Comparison of ENCODE assay signal across 13 mouse cellular contexts in the genomic region with DNA sequence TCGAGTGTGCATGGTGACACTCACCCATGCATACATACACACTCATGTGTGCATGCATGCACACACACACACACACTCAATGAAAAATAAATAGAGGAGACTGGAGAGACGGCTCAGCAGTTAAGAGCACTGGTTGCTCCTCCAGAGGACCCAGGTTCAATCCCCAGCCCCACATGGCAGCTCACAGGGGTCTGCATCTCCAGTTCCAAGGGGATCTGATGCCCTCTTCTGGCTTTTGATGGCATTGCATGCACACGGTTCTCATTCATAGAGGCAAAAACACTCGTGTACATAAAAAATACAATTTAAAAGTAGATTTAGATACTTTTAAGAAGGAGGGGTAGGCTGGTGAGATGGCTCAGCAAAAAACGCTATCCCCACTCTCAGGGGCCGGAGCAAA. TPM values are rescaled to one million over a fixed set of nuclear protein-coding genes. Genes with fewer than 3 reads are reported as not detected.
DNase-seq lines count a peak whose midpoint lies in the region; ATAC-seq and TF ChIP-seq lines count a peak whose summit lies in the region.
"Had no signal": no experiment of that assay in that cellular context is flagged by ENCODE, and none has a peak within 500 bp of the region (broad histone marks: within the 10 kb centered on the region; RNA-seq: fewer than 3 reads in every experiment).

No protein-coding gene starts in this region.

- peak; percentile 44 for TF ChIP-seq CTCF in gastrocnemius, adult 2 months (IDR thresholded peaks at IDR 0.05)
- TF ChIP-seq CTCF in lung, embryonic 14.5 days (IDR thresholded peaks at IDR 0.05; ENCODE audit: low read depth) = peak; percentile 38
- peak; percentile 33; the same call in 1 of the 2 replicates for TF ChIP-seq CTCF in brain, embryonic 14.5 days (IDR thresholded peaks at IDR 0.05; ENCODE audit: borderline replicate concordance, extremely low read depth, insufficient read depth, insufficient read length)

- H3K27ac ChIP-seq in gastrocnemius, adult 2 months = no peak overlapping the region
- H3K27ac ChIP-seq in lung, embryonic 14.5 days (ENCODE audit: low read depth) = no peak overlapping the region
- H3K27ac ChIP-seq: kidney, embryonic 15.5 days; limb, embryonic 13.5 days had no signal

- no peaks in the 10 kb centered on the region for H3K9me3 ChIP-seq in lung, embryonic 14.5 days (ENCODE audit: low read depth, low read length)
- H3K9me3 ChIP-seq: kidney, embryonic 15.5 days; limb, embryonic 13.5 days had no signal

- ATAC-seq in lung, embryonic 14.5 days (ENCODE audit: insufficient read depth) = no peak
- ATAC-seq: activated CD4-positive, CD25-positive, alpha-beta regulatory T cell, adult 4 months had no signal

- H3K27me3 ChIP-seq in lung, embryonic 14.5 days (ENCODE audit: insufficient read depth, low read length) = no peaks in the 10 kb centered on the region
- H3K27me3 ChIP-seq: limb, embryonic 13.5 days had no signal

- H3K4me3 ChIP-seq in gastrocnemius, adult 2 months = no peak overlapping the region
- H3K4me3 ChIP-seq in lung, embryonic 14.5 days (ENCODE audit: low read depth, low read length) = no peak overlapping the region
- H3K4me3 ChIP-seq: kidney, embryonic 15.5 days; limb, embryonic 13.5 days had no signal

- TF ChIP-seq POLR2A in brain, embryonic 14.5 days (IDR thresholded peaks at IDR 0.05; ENCODE audit: borderline replicate concordance, extremely low read depth, insufficient read depth, insufficient read length, poor library complexity, severe bottlenecking) = no peak

- WGBS in lung, embryonic 14.5 days = 62% methylated on average over 6 of the region's 6 CpGs

- intact Hi-C loops in gastrocnemius, adult 2 months (cut with DNase I) = no loop called here
- intact Hi-C loops in gastrocnemius, postnatal 14 days (cut with DNase I; ENCODE audit: low total_unique reads) = no loop called here

- no peak overlapping the region for H3K4me2 ChIP-seq in lung, embryonic 14.5 days
- H3K4me2 ChIP-seq: kidney, embryonic 15.5 days; limb, embryonic 13.5 days had no signal

- no peak overlapping the region for H3K9ac ChIP-seq in lung, embryonic 14.5 days
- H3K9ac ChIP-seq: kidney, embryonic 15.5 days; limb, embryonic 13.5 days had no signal

- DNase-seq in gastrocnemius, adult 2 months = no peak
- DNase-seq in gastrocnemius, postnatal 14 days = no peak
- peak; percentile 27 for DNase-seq in lung, embryonic 14.5 days
- no peak for DNase-seq in lung, postnatal 4 days
- peak; percentile 26 for DNase-seq in A20 (ENCODE audit: low read depth, low spot score)
- no peak for DNase-seq in brain, embryonic 14.5 days (ENCODE audit: low read depth)
- no peak for DNase-seq in right cerebral cortex, postnatal 4 days
- DNase-seq in cerebellum, postnatal 25 days = no peak
- DNase-seq: lung, postnatal 36 days; thymus, adult 2 months had no signal

- H3K4me1 ChIP-seq in lung, embryonic 14.5 days (ENCODE audit: insufficient read depth) = no peaks in the 10 kb centered on the region

- no peaks in the 10 kb centered on the region for H3K36me3 ChIP-seq in lung, embryonic 14.5 days (ENCODE audit: insufficient read depth)
- H3K36me3 ChIP-seq: kidney, embryonic 15.5 days; limb, embryonic 13.5 days had no signal

RNA-seq across cellular contexts. Expression of a gene that starts 55.5 kb away (rescaled TPM):
- 10 to 100 TPM; 10.3 to 18.0 TPM for total RNA-seq in gastrocnemius, adult 2 months (2021)
- total RNA-seq in gastrocnemius, postnatal 14 days (2021) = 10 to 100 TPM in 1 of 2 experiments, 1 to 10 TPM in 1; 8.4 to 10.1 TPM
- 18.2 and 19.2 TPM in 2 replicates for polyA plus RNA-seq in lung, embryonic 14.5 days (2014; fragmentation: Nextera tagmentation; extraction: Ambion mirVana)
- 15.8 and 16.7 TPM in 2 replicates for polyA plus RNA-seq in brain, embryonic 14.5 days (2012; rRNA removed)

RNA-seq across cellular contexts. Expression of a gene that starts 59.4 kb away (rescaled TPM):
- 10 to 100 TPM; 36.3 to 37.1 TPM for total RNA-seq in gastrocnemius, adult 2 months (2021)
- 10 to 100 TPM; 27.5 to 31.4 TPM for total RNA-seq in gastrocnemius, postnatal 14 days (2021)
- 21.3 and 23.5 TPM in 2 replicates for polyA plus RNA-seq in lung, embryonic 14.5 days (2014; fragmentation: Nextera tagmentation; extraction: Ambion mirVana)
- polyA plus RNA-seq in brain, embryonic 14.5 days (2012; rRNA removed) = 27.0 and 41.1 TPM in 2 replicates

Comparison
In these comparisons a context has a peak if more than half of its experiments do, and no peak if none do; other contexts are left out.
1. DNase-seq: peak in lung, embryonic 14.5 days (single experiment) and A20 (single experiment); none in gastrocnemius, adult 2 months (single experiment), gastrocnemius, postnatal 14 days (single experiment), lung, postnatal 4 days (0 of 2), brain, embryonic 14.5 days (single experiment), right cerebral cortex, postnatal 4 days (single experiment) and cerebellum, postnatal 25 days (0 of 2).
2. Peak in every context shown above with its lines, with median percentiles within 50 percentile points of each other: CTCF ChIP-seq.